Mouse (Mus musculus) E14TG2a.4 (cell line): Measurements from ENCODE around the gene Naa50.

Experiments
- H3K27me3 ChIP-seq: 2 replicates; pipeline ENCODE4 v1.6.1; 2014; ENCODE audit warnings: low read length, control low read depth; ENCODE audit not compliant: insufficient read depth
- H3K36me3 ChIP-seq: 2 replicates; pipeline ENCODE4 v1.6.1; 2014; ENCODE audit warnings: low read length, control low read depth; ENCODE audit not compliant: insufficient read depth
- H3K4me1 ChIP-seq: replicated peaks from 2 replicates; pipeline ENCODE4 v1.6.1; 2014; ENCODE audit warnings: low read depth, low read length, control low read depth
- H3K4me3 ChIP-seq: replicated peaks from 2 replicates; pipeline ENCODE4 v1.5.1; 2014; ENCODE audit warnings: mild to moderate bottlenecking, low read length
- H3K9me3 ChIP-seq: 2 replicates; pipeline ENCODE4 v1.6.1; 2014; ENCODE audit warnings: low read length, control low read depth
- CTCF ChIP-seq: conservative IDR thresholded peaks from 2 replicates; pipeline ENCODE4 v1.5.1; 2014; ENCODE audit warnings: low read length
- NANOG ChIP-seq: IDR thresholded peaks from 2 replicates; pipeline ENCODE4 v1.6.1; 2014; ENCODE audit warnings: borderline replicate concordance, low read length, mixed read lengths
- POU5F1 ChIP-seq: IDR thresholded peaks from 2 replicates; pipeline ENCODE4 v1.6.1; 2014; ENCODE audit warnings: low read length, borderline replicate concordance

Naa50 gene

DNA sequence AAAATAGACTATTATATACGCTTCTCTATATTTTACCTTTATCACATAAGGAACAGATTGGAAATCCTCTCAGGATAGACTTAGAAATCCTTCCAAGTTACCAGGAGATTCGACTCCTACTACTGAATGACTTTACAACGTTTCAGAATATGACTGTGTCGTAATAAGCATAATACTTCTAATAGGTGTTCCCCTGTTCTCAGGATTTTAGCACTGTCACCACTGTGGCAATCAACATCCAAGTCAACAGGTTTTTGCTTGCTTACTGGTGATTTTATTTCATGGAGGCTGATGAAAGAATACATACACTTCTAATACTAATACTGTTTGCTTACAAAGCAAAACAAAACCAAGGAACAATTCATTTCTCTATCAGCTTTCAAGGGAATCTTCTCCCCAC lies 7.3 kb upstream of the Naa50 start:
- peaks cover 15% of the 10 kb centered on the region for H3K4me1 ChIP-seq
- TF ChIP-seq CTCF (no peak), NANOG (no peak), POU5F1 (no peak)
- 0 out of 2 replicates have a peak, but pooled peaks cover 5% of the 10 kb centered on the region for H3K36me3 ChIP-seq
- no peak overlapping the region for H3K4me3 ChIP-seq
- no peaks in the 10 kb centered on the region for H3K27me3 ChIP-seq
- no peaks in the 10 kb centered on the region for H3K9me3 ChIP-seq

GRCm38 (mm10) chr16:44133187-44133586 lies 6.4 kb upstream of the Naa50 start:
- H3K36me3 ChIP-seq: 0 out of 2 replicates have a peak, but pooled peaks cover 5% of the 10 kb centered on the region
- no peaks in the 10 kb centered on the region for H3K27me3 ChIP-seq
- peaks cover 21% of the 10 kb centered on the region for H3K4me1 ChIP-seq
- no peak for TF ChIP-seq POU5F1
- TF ChIP-seq CTCF: no peak
- TF ChIP-seq NANOG: no peak
- H3K9me3 ChIP-seq: no peaks in the 10 kb centered on the region
- no peak overlapping the region for H3K4me3 ChIP-seq

DNA sequence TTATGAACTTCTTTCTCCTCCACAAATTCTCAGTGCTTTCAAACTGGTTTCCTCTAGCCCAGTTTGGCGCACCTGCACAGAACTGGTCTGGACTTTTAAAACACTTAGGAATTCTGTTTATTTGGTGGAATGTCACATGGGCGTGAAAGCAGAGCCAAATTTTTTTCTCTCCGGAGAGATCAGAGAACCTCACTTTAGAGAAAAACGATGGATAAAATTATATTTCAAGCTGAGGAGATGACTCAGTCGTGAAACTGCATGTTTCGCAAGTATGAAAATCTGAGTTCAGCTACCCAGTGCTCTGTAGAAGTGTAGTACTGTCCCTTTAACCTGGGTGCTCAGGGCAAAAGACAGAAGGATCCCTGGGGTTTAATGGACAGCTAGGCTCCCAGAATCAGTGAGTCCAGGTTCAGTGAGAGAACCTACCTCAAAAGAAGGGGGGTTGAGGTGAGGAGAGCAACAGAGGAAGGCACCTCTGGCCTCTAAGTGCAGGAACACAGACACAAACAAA lies 3.1 kb upstream of the Naa50 start:
- H3K36me3 ChIP-seq: 0 out of 2 replicates have a peak, but pooled peaks cover 5% of the 10 kb centered on the region
- H3K27me3 ChIP-seq: no peaks in the 10 kb centered on the region
- TF ChIP-seq POU5F1: no peak
- no peak for TF ChIP-seq CTCF
- TF ChIP-seq NANOG: no peak
- no peaks in the 10 kb centered on the region for H3K9me3 ChIP-seq
- H3K4me3 ChIP-seq: no peak overlapping the region
- peaks cover 28% of the 10 kb centered on the region for H3K4me1 ChIP-seq

DNA sequence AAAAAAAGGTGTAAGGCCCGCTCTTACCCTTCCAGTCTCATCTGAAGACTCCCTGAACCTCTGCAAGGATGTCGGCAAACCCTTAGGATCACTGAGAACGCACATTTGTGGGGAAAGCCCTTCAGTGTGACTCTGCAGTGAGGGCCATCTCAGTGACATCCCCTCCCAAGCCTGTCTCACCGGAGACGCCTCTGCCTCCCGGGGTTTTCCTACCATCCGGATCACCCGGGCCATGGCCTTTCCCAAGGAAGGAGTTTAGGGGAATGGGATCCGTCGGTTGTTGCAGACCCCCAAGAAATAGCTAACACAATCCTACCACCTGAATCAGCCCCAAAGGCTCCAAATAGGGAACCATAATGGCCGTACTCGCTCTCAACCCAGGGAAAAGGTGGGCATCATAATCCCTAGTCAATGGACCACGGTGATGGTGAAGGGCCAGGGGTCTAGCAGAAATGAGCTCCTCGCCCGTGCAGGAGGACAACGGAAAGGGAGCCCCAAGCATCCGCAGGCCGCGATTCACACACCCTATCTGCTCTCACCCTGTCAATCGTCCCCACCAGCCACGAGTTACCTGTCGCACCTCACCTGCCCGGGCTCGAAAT lies 1.2 kb upstream of the Naa50 start:
- no peaks in the 10 kb centered on the region for H3K27me3 ChIP-seq
- TF ChIP-seq POU5F1 (no peak), CTCF (no peak), NANOG (no peak)
- peaks cover 39% of the 10 kb centered on the region for H3K4me1 ChIP-seq
- peak overlapping the region; percentile 99 for H3K4me3 ChIP-seq
- H3K36me3 ChIP-seq: 0 out of 2 replicates have a peak, but pooled peaks cover 10% of the 10 kb centered on the region
- no peaks in the 10 kb centered on the region for H3K9me3 ChIP-seq

DNA sequence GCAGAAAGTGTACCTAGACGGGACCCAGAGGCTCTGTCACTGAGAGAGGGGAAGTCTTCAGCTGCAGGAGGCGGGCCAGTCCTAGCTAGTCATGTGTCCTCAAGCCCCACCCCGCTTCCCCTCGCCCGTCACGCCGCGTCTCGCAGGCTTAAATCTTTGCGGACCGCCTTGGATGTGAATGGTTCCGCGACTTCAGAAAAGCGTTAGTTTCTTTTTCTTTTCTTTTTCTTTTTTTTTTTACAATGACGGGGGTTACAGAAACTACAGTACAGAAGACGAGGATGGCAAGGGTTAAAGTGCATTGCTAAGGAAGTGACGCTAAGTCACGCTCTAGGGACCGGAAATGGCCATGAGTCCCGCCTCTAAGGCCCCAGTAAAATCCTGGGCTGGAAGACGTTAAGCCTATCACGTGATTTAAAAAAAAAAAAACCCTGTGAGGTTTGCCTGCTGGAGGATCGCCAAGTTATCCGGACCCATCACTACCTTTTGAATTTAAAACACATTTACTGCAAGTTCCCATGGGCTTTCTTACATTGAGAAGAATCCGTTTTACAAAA lies 573 bp upstream of the Naa50 start:
- peaks cover 14% of the 10 kb centered on the region; the same call in 1 of the 2 replicates for H3K36me3 ChIP-seq
- no peak for TF ChIP-seq CTCF
- TF ChIP-seq POU5F1: no peak
- no peak for TF ChIP-seq NANOG
- H3K4me1 ChIP-seq: peaks cover 43% of the 10 kb centered on the region
- H3K9me3 ChIP-seq: no peaks in the 10 kb centered on the region
- no peaks in the 10 kb centered on the region for H3K27me3 ChIP-seq
- H3K4me3 ChIP-seq: peak overlapping the region; percentile 99

GRCm38 (mm10) chr16:44140186-44140787 lies 657 bp downstream of the Naa50 start:
- Histone ChIP-seq H3K9me3 (no peaks in the 10 kb centered on the region), H3K36me3 (peaks cover 14% of the 10 kb centered on the region; the same call in 1 of the 2 replicates), H3K27me3 (no peaks in the 10 kb centered on the region), H3K4me3 (peak overlapping the region; percentile 99), H3K4me1 (peaks cover 50% of the 10 kb centered on the region)
- TF ChIP-seq CTCF (no peak; the same call in 1 of the 2 replicates), NANOG (no peak), POU5F1 (no peak)

GRCm38 (mm10) chr16:44141483-44141882 lies 1.9 kb downstream of the Naa50 start:
- TF ChIP-seq NANOG (no peak), POU5F1 (no peak), CTCF (no peak)
- no peaks in the 10 kb centered on the region for H3K9me3 ChIP-seq
- peaks cover 15% of the 10 kb centered on the region; the same call in 1 of the 2 replicates for H3K36me3 ChIP-seq
- H3K4me1 ChIP-seq: peaks cover 49% of the 10 kb centered on the region
- no peaks in the 10 kb centered on the region for H3K27me3 ChIP-seq
- H3K4me3 ChIP-seq: peak overlapping the region; percentile 99

- no peak overlapping the region for H3K4me3 ChIP-seq
- peaks cover 22% of the 10 kb centered on the region; the same call in 1 of the 2 replicates for H3K36me3 ChIP-seq
- TF ChIP-seq NANOG (no peak), CTCF (no peak), POU5F1 (no peak)
- no peaks in the 10 kb centered on the region for H3K9me3 ChIP-seq
- H3K27me3 ChIP-seq: no peaks in the 10 kb centered on the region
- peaks cover 60% of the 10 kb centered on the region for H3K4me1 ChIP-seq
Observed at GRCm38 (mm10) chr16:44149002-44149767, 9.6 kb downstream of the Naa50 start.
